Mouse (Mus musculus) T-helper 1 cell (primary cell): Measurements from ENCODE around the gene Lpcat2b.

ENCODE experiments used
- in situ Hi-C: fragments of 300-600 bp; cut with MboI, MseI; formaldehyde crosslinking; loops from one replicate; pipeline ENCODE4 v1.15.1; 2025; ENCODE audit warnings: high pct_unique_total_duplicates

Lpcat2b gene

GRCm38 (mm10) chr5:107447977-107448376, 16.6 kb downstream of the Lpcat2b start:
- in situ Hi-C loops: no loop called here

GRCm38 (mm10) chr5:107448784-107449183, 17.4 kb downstream of the Lpcat2b start:
- in situ Hi-C loops: no loop called here

GRCm38 (mm10) chr5:107449620-107450019, 18.3 kb downstream of the Lpcat2b start:
- in situ Hi-C loops: no loop called here

- in situ Hi-C loops: no loop called here
Observed at GRCm38 (mm10) chr5:107450299-107450698, 18.9 kb downstream of the Lpcat2b start.

GRCm38 (mm10) chr5:107462147-107463076, 31.1 kb downstream of the Lpcat2b start:
- in situ Hi-C loops: loop anchor here (5.0 kb wide), 1 partner anchor 90 kb away; no protein-coding TSS in a partner anchor

DNA sequence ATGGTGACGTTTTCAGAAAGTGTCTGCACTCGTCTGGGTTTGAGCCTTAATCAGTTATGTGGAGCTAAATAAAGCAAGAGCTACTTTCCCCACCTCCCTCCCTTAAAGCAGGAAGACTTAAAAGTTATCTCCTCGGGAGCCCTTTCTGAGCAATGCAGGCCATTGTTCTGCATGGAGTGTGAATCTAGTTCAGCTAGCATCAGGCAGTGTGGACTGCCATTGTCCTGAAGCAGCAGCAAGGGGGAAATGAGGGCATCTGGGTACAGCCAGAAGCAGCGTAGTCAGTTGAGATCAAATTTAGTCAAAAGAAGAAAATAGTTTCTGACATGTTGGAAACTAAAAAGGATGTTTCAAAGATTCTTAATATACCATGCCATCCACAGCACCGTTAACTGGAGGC, 35.2 kb downstream of the Lpcat2b start:
- in situ Hi-C loops: no loop called here

- in situ Hi-C loops: no loop called here
Observed at GRCm38 (mm10) chr5:107467098-107467497, 35.7 kb downstream of the Lpcat2b start.

DNA sequence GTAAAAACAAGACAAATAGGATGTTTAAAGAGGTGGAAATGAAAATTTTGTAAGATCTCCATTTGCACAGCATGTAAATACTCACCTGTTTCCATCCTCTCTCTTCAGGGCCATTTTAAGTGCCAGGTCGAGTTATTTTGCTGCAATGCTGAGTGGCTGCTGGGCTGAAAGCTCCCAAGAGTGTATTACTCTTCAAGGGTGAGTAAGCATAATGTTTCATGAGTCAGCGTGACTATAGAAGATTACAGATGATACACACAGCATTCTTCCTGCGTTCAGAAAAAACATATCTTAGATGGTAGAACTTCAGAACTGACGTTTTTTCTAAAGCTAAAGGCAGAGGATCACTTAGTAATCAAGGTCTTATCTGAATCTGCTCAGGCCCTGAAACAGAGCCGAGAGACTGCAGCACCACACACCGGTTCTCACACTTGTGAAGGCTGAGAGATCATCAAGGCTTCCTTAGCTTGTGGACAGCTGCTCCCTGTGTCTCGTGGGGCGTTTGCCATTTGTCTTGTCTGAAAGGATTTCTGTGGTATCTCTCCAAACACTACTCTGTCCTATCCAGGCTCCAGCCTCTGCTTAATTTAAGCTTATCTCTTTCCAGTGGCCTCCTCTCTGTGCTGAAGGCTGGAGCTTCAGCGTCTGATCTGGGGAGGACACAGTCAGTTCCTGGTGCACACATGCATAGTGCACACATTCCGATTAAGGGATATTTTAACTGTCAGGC, 39.4 kb downstream of the Lpcat2b start:
- in situ Hi-C loops: no loop called here

GRCm38 (mm10) chr5:107480194-107480593, 48.8 kb downstream of the Lpcat2b start:
- in situ Hi-C loops: no loop called here
